Mouse (Mus musculus) hindbrain, postnatal 0 days (tissue): ENCODE results near the gene Cit. TPM values are rescaled to one million over a fixed set of nuclear protein-coding genes. Genes with fewer than 3 reads are reported as not detected.

Source experiments
- ATAC-seq: fragments of 200-750 bp; cut with Nextera tagmentation; 2 replicates; pipeline ENCODE4 v1.8.0; 2017; ENCODE audit warnings: mild to moderate bottlenecking, moderate TSS enrichment, moderate library complexity
- DNase-seq: peaks from one replicate; pipeline ENCODE4 v3.0.0-alpha.2; 2015; ENCODE audit warnings: low spot score
- H3K27ac ChIP-seq: fragments of 300-500 bp; sonication (generic); 2 replicates; pipeline ENCODE4 v1.5.1; 2014; ENCODE audit warnings: mild to moderate bottlenecking
- H3K27me3 ChIP-seq: fragments of 300-500 bp; sonication (generic); 2 replicates; pipeline ENCODE4 v1.6.1; 2014; ENCODE audit warnings: low read length, mixed read lengths; ENCODE audit not compliant: insufficient read depth
- H3K36me3 ChIP-seq: fragments of 300-500 bp; sonication (generic); 2 replicates; pipeline ENCODE4 v1.6.1; 2014; ENCODE audit warnings: low read length, mixed read lengths; ENCODE audit not compliant: insufficient read depth
- H3K4me1 ChIP-seq: fragments of 300-500 bp; sonication (generic); 2 replicates; pipeline ENCODE4 v1.6.1; 2014; ENCODE audit warnings: antibody characterized with exemption, low read length, mixed read lengths; ENCODE audit not compliant: insufficient read depth
- H3K4me2 ChIP-seq: fragments of 300-500 bp; sonication (generic); 2 replicates; pipeline ENCODE4 v1.6.1; 2014; ENCODE audit warnings: low read depth, mild to moderate bottlenecking, low read length, moderate library complexity, mixed read lengths
- H3K4me3 ChIP-seq: fragments of 300-500 bp; sonication (generic); 2 replicates; pipeline ENCODE4 v1.5.1; 2014; ENCODE audit warnings: low read length
- H3K9ac ChIP-seq: fragments of 300-500 bp; sonication (generic); replicated peaks from 2 replicates; pipeline ENCODE4 v1.6.1; 2014; ENCODE audit warnings: mild to moderate bottlenecking, low read length, moderate library complexity, mixed read lengths
- H3K9me3 ChIP-seq: fragments of 300-500 bp; sonication (generic); 2 replicates; pipeline ENCODE4 v1.6.1; 2016; ENCODE audit warnings: low read length, mixed read lengths
- CTCF ChIP-seq: IDR thresholded peaks from 2 replicates; pipeline ENCODE4 v1.5.1; 2016; ENCODE audit warnings: antibody characterized with exemption, control low read depth, low read depth
- WGBS: fragments of 180-500 bp; shearing (Covaris S2); extraction: QIAGEN DNeasy Blood & Tissue Kit; methylation state at CpG from one replicate; pipeline ENCODE4 v1.1.7; 2014; 5-methylcytosine and 5-hydroxymethylcytosine counted together
- polyA plus RNA-seq: library from polyadenylated mRNA; unstranded; fragments of >200 nt; fragmentation: Nextera tagmentation; extraction: Ambion mirVana; gene quantifications from 2 replicates; pipeline ENCODE4 v1.2.1, GENCODE M21; 2015
- total RNA-seq: library from RNA; depleted of rRNA; stranded (reverse); fragments of >200 nt; gene quantifications from 2 replicates; pipeline ENCODE4 v1.2.3, GENCODE M21; 2014

Cit gene
- total and polyA plus RNA-seq, 2 experiments from 2014 or later, result 30.2 to 36.7 TPM

- Histone ChIP-seq H3K27ac (peak overlapping the region; percentile 32; the same call in 1 of the 2 replicates), H3K27me3 (no peaks in the 10 kb centered on the region), H3K4me1 (0 out of 2 replicates have a peak, but pooled peaks cover 9% of the 10 kb centered on the region), H3K9me3 (no peaks in the 10 kb centered on the region), H3K4me2 (no peak overlapping the region), H3K36me3 (no peaks in the 10 kb centered on the region), H3K9ac (no peak overlapping the region), H3K4me3 (no peak overlapping the region)
- ATAC-seq (no peak), DNase-seq (no peak)
- 76% methylated on average over 9 of the region's 9 CpGs for WGBS
- no peak for TF ChIP-seq CTCF
Measured at GRCm38 (mm10) chr5:115859461-115859860, 14.4 kb downstream of the Cit start.

GRCm38 (mm10) chr5:115861991-115862390, 16.9 kb downstream of the Cit start:
- WGBS, result 71% methylated on average over 10 of the region's 10 CpGs
- DNase-seq (no peak), ATAC-seq (no peak)
- no peak for TF ChIP-seq CTCF
- no peak overlapping the region for H3K27ac ChIP-seq
- H3K9me3 ChIP-seq, result no peaks in the 10 kb centered on the region
- no peak overlapping the region for H3K4me3 ChIP-seq
- H3K9ac ChIP-seq, result no peak overlapping the region
- H3K36me3 ChIP-seq, result no peaks in the 10 kb centered on the region
- H3K27me3 ChIP-seq, result no peaks in the 10 kb centered on the region
- 0 out of 2 replicates have a peak, but pooled peaks cover 9% of the 10 kb centered on the region for H3K4me1 ChIP-seq
- no peak overlapping the region for H3K4me2 ChIP-seq

- H3K36me3 ChIP-seq, result no peaks in the 10 kb centered on the region
- 0 out of 2 replicates have a peak, but pooled peaks cover 9% of the 10 kb centered on the region for H3K4me1 ChIP-seq
- H3K9me3 ChIP-seq, result no peaks in the 10 kb centered on the region
- no peak overlapping the region for H3K4me3 ChIP-seq
- no peaks in the 10 kb centered on the region for H3K27me3 ChIP-seq
- ATAC-seq, result no peak
- TF ChIP-seq CTCF, result no peak
- DNase-seq, result no peak
- 86% methylated on average over 10 of the region's 10 CpGs for WGBS
- no peak overlapping the region for H3K9ac ChIP-seq
- H3K27ac ChIP-seq, result no peak overlapping the region
- no peak overlapping the region for H3K4me2 ChIP-seq
Measured at GRCm38 (mm10) chr5:115862439-115862838, 17.4 kb downstream of the Cit start.

GRCm38 (mm10) chr5:115866296-115866695, 21.2 kb downstream of the Cit start:
- H3K36me3 ChIP-seq, result no peaks in the 10 kb centered on the region
- 74% methylated on average over 11 of the region's 11 CpGs for WGBS
- H3K4me2 ChIP-seq, result no peak overlapping the region
- H3K9me3 ChIP-seq, result no peaks in the 10 kb centered on the region
- H3K27me3 ChIP-seq, result no peaks in the 10 kb centered on the region
- no peak overlapping the region for H3K27ac ChIP-seq
- DNase-seq, result no peak
- H3K9ac ChIP-seq, result no peak overlapping the region
- no peak for TF ChIP-seq CTCF
- no peak for ATAC-seq
- 0 out of 2 replicates have a peak, but pooled peaks cover 3% of the 10 kb centered on the region for H3K4me1 ChIP-seq
- no peak overlapping the region for H3K4me3 ChIP-seq

- Histone ChIP-seq H3K9ac (no peak overlapping the region), H3K4me2 (no peak overlapping the region), H3K36me3 (no peaks in the 10 kb centered on the region), H3K4me3 (no peak overlapping the region), H3K27me3 (no peaks in the 10 kb centered on the region), H3K4me1 (0 out of 2 replicates have a peak, but pooled peaks cover 3% of the 10 kb centered on the region), H3K9me3 (no peaks in the 10 kb centered on the region), H3K27ac (peak overlapping the region; percentile 26; the same call in 1 of the 2 replicates)
- ATAC-seq, result no peak
- 34% methylated on average over 12 of the region's 12 CpGs for WGBS
- peak; percentile 39 for DNase-seq
- no peak for TF ChIP-seq CTCF
Measured at GRCm38 (mm10) chr5:115868540-115868939, 23.5 kb downstream of the Cit start.

GRCm38 (mm10) chr5:115869198-115869597, 24.1 kb downstream of the Cit start:
- no peak for ATAC-seq
- Histone ChIP-seq H3K4me2 (no peak overlapping the region), H3K9ac (no peak overlapping the region), H3K4me3 (no peak overlapping the region), H3K27me3 (no peaks in the 10 kb centered on the region), H3K4me1 (0 out of 2 replicates have a peak, but pooled peaks cover 3% of the 10 kb centered on the region), H3K9me3 (no peaks in the 10 kb centered on the region), H3K27ac (peak overlapping the region; percentile 26; the same call in 1 of the 2 replicates), H3K36me3 (no peaks in the 10 kb centered on the region)
- WGBS, result 65% methylated on average over 15 of the region's 15 CpGs
- TF ChIP-seq CTCF, result no peak
- DNase-seq, result no peak

GRCm38 (mm10) chr5:115871153-115871552, 26.1 kb downstream of the Cit start:
- Histone ChIP-seq H3K4me1 (0 out of 2 replicates have a peak, but pooled peaks cover 3% of the 10 kb centered on the region), H3K4me2 (no peak overlapping the region), H3K27me3 (no peaks in the 10 kb centered on the region), H3K36me3 (no peaks in the 10 kb centered on the region), H3K4me3 (no peak overlapping the region), H3K9me3 (no peaks in the 10 kb centered on the region), H3K9ac (no peak overlapping the region), H3K27ac (no peak overlapping the region)
- 94% methylated on average over 10 of the region's 10 CpGs for WGBS
- ATAC-seq (no peak), DNase-seq (no peak)
- TF ChIP-seq CTCF, result no peak
